Mouse (Mus musculus) heart, adult 9 months (tissue): ENCODE results near the gene Kpna6.
"Not testable (repeated sequence)": the region's sequence is repeated elsewhere in the genome, so short reads cannot be mapped to it uniquely, and the experiment has no call there.

Experiments
- DNase-seq, 2 experiments: peaks; one replicate each; pipeline ENCODE4 v3.0.0; 2022; ENCODE audit warnings: low spot score in 2 of 2

The Kpna6 gene

DNA sequence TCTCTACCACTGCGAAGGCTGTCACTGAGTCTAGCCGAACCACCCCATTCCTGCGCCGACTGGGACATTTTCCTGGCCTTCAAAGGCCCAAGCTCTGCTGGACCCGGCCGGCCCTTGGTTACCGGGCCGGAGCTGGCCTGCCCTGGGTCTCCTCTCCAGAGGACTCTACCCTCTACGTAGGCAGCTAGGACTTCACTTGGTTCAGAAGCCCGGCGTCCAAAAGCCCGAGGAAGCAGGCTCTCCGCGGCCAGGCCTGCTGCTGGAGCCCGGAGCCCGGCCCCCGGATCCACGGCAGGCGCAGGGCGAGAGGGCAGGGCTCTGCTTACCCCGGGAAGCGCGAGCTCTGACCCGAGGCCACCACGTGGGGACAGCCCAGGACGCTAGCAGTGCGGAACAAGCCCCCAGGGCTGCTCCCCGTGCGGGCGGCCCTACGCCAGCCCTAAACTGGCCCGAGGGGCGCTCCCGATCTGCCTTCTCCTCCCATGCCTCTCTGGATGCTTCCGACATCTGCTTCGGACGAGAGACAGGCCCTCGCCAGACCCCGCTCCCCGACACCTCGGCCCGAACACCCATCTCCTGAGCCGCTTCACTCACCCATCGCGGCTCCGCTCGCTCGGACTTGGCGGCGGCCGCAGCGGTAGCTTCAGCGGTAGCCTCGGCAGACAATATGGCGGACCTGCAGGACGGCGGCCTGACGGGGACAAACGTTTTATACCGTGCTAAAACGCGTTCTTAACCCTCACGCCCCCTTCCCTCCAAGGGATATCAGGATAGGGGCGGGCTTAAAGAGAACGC lies at the start of gene Kpna6:
Gene Kpna6, minus strand, starts transcription at position 685 of the 795 bp plus-strand sequence.
- peak; percentile 90 to 91 for DNase-seq

DNA sequence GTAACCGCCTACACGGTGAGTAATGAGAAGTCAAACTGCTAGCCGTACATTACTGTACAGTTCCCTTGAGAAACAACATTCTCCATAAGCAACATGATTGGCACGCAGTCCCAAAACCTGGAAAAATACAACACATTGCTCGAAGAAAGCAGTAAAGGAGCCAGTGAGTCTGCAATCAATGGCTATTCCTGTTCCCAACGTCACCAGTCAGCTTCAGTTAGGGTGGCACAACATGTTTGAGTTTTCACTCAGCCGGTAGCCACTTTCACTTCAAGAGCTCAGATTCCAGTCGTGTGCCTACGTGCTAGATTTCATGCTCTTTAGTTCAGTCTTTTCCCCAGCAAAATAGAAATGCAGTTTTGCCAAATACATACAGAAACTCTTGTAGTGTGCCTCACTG lies 43.7 kb upstream of the Kpna6 start:
- DNase-seq: no peak

DNA sequence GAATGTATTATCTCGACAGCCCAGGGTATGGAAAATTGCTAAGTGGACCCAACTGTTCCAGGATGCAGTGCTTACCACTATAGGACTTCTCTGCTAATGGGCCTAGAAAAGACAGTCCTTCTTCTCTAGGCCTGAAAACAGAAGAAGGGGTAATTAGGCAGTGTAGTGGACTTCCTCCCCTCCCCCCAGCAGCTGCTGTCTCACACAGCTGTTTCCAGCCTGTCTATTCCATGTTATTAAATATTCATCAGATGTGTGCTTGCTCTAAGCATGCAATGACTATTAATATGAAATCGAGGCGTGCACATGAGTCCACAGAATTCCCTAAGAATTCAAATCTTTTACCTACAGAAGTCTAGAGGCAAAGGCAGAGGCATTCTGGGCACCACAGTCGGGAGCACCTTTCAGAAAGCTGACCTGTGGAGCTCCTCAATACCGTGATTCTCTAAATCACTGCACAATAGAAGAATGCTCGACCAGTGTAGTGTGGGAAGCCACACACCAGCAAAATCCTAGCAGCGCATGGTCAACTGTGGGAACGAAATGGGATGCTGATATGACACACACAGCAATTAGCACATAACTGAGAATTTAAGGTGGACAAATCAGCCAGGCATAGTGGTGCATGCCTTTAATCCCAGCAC lies 37.0 kb upstream of the Kpna6 start:
- no peak for DNase-seq

DNA sequence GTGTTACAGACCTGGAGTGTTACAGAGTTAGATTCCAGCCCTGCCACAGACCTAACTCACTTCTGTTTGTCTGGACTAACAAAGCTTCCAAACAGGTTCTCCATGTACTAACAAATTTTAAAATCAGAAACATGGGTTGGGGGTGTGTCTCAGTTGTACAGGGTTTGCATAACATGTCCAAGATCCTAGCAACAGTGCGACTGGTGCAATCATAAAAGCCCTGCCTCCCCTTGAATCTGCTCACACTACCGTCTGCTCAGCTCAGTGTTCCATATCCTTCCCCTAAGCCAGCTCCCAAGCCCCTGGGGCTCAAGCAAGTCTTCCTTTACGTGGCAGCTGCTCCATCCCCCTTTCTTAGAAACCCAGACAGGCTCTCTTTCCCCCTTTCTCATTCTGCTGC lies 34.2 kb upstream of the Kpna6 start:
- DNase-seq: no peak

DNA sequence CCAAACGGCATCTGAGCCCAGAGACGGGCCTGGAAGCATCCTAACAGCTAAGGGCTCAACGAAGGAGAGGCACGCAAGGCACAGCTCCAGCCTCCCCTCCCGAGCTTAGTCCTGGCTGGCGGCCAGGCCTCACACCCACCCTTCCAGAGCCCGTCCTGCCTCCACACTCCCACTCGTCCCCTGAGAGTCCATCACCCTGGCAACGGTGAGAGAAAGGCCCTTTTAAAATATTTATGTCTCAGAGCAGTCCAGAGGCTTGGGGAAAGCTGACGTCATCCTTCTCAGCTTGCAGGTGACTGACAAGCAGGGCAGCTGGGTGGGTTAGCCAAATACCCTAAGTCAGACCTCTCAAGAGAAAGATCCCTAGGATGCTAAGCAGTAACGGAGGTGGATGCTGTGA lies 29.9 kb upstream of the Kpna6 start:
- DNase-seq: peak; percentile 58 to 63

DNA sequence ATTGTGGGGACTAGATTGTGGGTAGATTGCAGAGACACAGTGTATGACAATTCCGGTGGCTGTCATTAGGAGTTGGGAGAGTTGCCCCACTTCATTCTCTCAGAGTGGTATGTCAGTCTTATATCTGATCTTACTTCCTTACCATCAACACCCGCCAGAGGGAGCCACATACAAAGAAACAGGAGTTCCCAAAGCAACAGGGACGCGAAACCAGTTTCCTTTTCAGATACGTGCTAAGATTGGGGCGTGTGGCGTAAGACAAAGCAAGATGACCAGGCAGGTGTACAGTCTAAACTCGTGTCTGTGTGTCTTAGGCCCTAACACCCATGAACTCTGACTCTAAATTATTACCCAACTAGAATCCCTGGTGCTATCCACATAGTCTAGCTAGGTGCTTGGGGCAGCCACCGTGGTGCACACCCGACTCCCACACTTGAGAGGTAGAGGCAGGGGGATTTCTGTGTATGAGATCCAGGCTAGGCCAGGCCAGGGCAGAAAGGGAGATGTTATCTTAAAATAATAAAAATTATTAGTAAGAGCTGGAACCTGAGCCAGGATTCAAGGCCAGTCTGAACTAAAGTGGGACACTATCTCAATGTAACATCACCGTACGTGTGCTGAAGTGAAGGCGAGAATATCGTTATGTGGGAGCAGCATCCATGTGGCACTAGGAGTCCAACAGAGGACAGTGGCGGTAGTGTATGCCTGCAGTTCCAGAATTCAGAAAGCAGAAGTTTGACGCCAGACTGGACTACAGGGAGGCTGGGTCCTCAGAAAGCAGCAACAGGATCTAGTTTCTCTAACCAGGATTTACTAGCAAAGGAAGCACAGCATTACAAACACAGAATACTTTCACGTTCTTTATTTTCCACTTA lies 29.2 kb upstream of the Kpna6 start:
- peak; percentile 72 to 87 for DNase-seq

DNA sequence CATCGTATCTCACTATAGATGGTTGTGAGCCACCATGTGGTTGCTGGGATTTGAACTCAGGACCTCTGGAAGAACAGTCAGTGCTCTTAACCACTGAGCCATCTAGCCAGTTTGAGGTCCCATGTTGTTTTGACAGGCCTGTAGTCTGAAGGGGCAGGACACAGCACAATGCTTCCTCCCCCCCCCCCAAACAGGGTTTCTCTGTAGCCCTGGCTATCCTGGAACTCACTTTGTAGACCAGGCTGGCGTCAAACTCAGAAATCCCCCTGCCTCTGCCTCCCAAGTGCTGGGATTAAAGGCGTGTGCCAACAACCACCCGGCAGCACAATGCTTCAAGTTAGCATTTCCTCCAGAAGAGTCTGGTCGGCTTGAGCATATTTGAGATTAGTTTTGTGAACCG lies 28.1 kb upstream of the Kpna6 start:
- DNase-seq: not testable (repeated sequence)

DNA sequence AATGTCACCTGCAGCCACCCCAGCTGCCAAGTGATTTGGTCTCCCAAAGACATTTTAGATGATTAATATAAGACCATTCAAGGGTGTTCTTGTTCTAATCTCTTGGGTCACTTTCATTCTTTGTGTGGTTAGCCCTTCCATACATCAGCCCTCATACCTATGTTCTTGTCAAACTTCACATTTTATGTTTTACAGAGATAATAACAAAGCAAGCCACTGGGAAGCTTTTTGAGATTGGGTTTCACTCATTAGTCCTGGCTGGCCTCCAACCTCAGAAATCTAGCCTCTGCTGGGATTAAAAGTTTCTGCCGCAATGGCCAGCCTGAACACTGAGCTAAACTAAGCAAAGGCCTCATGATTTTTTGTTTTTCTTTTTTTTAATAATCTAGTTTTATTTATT lies 27.6 kb upstream of the Kpna6 start:
- DNase-seq: no peak

DNA sequence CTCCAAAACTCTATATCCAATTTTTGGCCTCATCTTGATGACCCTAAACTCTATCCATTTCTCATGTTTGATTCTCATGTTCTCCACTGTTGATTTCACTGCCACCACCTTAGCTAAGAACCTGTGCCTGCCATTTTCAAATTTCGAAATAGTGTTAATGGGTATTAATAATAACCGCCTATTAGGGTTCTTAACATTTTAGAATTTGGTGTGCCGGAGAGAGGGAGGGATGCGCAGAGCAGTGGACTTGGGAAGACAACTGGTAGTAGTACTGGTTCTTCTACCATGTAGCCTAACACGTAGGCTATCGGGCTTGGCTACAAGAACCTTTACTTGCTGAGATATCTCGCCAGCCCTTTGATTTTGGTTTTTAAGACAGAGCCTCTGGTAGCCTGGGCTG lies 24.6 kb upstream of the Kpna6 start:
- DNase-seq: no peak

DNA sequence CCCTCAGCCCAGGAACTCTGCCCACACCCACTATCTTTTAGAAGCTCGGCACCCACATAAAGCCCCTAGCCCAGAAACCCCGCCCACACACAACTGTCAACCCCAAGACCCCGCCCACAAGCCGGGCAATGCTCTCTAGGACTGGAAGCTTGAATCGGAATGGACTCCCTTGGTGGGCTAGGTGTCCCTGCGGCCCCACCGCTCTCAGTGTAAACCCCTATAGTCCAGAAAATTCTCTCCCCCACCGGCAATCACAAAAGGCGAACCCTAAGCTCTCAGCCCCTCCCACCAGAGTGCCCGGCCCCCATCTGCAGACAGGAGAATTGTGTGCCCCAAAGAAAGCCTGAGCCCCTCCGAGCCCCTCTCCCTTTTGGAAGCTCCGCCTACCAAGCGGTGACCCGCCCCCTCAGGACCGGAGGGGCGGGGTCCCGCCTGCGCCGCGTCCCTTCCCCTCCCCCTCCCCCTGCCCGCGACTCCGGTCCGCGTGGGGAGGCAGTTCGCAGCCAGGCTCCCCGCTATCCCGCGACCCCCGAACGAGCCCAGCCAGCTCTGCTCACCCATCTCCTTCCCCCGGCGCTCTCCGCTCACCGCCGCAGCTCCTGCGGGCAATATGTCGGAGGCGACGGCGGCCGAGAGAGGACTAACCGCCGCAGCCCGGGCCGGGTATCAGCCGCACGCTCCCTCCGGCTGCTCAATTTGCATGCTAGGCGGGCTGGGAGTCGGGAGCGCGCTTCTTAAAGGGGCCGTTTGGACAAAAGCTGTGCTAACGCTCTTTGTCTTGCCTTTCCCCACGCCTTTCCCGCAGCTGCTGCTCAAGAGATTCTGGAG lies 23.8 kb upstream of the Kpna6 start, which contains the start of gene Tmem39b:
Gene Tmem39b, minus strand, starts transcription at position 681 of the 828 bp plus-strand sequence.
- peak; percentile 92 to 93 for DNase-seq

DNA sequence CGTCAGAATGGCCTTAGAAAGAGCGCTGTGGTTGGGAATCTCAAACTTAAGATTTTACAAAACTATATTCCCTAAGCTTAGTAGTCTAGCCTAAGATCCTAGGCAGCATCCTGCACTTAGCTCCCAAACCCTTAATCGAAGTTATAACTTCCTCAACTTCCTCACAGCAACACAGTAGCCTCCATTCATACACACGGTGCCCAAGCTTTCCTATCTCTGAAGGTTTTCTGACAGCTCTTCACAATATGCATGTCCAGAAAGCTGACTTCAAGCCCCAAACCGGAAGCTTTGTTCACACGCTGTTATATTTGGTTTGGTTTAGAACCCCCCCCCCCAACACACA lies 23.2 kb upstream of the Kpna6 start:
- no peak for DNase-seq

DNA sequence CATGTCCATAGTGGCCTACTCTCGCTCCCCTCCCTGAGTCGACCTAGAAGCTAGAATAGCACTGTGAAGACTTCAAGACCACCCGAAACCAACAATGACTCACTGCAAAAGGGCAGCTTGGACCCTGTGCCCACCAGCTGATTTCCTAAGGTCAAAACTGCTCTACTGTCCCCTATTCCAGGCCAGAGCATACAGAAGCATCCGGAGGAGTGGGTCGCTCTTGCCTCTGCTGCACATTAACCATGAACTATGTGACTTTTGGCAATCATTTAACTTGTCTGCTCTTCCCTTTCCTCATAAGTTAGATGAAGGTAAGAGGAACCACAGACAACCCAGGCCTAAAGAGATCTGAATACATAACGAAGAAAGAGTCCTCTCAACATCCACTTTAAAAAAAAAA lies 12.0 kb upstream of the Kpna6 start:
- DNase-seq: no peak

DNA sequence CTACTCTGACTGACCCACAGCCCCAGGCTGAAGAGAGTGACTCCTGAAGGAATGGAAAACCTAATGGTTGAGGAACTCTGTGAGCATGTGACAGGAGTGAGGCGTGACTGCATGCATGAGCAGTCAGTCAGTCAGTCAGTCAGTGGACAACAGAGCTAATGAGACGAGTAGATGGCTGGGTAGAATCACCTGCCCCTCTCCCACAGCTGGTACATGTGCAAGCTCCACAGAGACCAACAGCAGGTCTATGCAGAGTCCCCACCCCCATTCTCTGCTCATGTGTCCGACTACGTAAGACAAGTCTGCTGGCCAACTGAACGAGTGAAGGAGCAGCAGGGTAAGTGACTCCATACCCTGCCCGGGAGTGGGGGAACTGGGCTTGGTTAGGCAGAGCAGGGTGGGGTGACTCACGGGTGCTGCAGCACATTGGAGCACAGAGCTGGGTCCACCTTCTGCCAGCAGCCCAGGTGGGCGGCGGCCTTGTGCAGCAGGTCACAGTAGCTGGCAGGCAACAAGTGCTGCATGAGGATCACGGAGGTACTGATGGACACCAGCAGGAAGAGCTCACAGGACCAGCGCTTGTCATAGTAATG lies 11.4 kb upstream of the Kpna6 start:
- no peak for DNase-seq

DNA sequence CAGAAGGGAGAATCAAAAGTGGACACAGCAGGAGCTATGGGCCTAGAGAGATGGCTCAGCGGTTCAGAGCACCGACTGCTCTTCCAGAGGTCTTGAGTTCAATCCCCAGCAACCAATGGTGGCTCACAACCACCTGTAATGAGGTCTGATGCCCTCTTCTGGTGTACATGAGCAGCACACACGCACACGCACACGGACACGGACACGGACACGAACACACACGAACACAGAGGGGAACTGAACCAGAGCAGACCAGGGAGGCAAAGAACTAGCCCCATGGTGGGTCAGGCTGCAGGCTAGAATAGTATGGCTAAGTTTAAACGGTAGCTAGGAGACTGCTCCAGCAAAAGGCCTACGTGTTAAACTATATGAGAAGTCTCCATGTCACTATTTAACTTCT lies 9.3 kb upstream of the Kpna6 start:
- no peak for DNase-seq

DNA sequence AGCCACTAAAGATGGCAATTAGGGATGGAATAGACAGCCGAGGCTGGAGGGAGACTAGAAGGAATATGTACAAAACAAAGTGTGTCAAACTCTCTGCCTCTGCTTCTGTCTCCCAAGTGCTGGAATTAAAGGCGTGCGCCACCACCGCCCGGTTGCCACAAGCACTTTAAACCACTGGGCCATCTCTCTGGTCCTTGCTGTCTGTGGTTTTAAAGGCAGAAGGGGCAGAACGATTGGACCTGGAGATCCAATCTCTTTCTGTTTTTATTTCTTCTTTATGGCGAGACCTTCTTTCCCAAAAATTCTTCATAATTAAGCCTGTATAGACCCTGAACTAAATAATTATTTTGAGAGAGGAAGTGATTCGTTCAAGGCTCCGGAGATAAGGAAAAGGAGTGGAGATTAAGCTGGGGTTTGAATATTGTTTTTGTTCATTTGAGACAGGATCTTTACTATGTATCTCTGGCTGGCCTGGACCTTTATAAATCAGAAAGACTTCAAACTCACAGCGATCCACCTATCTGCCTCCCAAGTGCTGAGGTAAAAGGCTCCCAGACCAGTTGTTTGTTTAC lies 397 bp upstream of the Kpna6 start:
- no peak for DNase-seq

DNA sequence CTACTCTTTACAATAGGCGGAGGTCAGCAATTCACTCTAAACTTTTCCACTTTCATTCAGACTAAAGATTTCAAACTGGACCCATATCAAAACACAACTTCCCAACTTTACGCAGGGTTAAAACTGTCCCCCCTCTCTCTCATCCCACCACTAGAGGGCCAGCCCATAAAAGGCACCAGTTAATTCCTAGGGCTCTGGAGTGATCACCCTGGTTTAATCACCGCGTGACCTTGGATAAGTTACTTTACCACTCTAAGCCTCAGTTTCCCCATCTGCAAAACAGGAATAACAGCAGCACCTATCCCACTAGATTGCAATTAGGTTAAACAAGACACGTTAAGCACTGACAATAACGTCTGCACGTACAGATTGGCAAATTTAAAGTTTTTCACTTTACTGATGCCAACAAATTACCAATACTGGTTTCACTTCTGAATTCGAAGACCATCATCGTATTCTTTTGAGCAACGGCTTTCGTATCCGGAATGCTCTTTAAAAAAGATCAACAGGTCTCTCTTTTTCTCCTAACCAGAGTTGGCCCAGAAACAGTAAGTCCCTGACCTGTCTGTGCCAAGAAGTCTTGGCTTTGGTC lies 980 bp downstream of the Kpna6 start:
- DNase-seq: peak; percentile 56 to 60

DNA sequence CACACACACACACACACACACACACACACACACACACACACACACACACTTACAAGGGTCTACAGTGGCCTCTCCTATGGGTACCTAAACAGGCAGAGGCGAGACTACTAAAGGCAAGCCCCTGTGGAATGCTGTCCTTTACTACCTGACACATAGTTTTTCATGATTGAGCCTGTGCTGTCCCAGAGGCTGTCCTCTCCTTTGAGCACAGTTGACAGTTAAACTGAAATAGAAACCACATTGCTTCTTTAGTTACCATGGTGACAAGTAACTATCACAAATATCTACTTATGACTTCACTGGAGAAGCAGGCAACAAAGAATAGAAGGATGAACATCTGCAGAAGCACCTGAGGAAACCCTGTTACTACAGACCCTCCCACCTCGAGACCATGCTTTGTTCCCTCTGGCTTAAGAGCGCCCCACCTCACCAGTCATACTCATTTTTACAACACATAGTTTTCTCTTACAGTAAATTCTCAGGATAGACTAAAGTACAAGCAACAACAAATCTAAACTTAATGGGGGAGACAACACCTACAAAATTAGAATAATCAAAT lies 10.2 kb downstream of the Kpna6 start:
- no peak for DNase-seq

DNA sequence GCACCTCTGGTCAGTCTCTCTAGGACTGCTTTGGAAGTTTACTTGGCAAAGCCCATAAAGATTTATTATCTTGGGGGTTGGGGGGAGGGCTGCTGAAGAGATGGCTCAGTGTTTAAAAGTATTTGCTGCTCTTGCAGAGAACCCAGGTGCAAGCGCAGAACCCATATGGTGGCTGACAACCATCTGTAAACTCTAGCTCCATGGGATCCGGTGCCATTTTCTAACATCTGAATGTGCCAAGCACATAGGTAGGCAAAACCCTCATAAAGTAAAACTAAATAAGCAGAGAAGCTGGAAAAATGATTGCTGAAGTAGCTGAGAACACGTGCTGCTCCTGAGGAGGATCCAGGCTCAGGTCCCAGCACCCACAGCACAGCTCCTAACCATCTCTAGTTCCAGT lies 11.0 kb downstream of the Kpna6 start:
- no peak for DNase-seq

DNA sequence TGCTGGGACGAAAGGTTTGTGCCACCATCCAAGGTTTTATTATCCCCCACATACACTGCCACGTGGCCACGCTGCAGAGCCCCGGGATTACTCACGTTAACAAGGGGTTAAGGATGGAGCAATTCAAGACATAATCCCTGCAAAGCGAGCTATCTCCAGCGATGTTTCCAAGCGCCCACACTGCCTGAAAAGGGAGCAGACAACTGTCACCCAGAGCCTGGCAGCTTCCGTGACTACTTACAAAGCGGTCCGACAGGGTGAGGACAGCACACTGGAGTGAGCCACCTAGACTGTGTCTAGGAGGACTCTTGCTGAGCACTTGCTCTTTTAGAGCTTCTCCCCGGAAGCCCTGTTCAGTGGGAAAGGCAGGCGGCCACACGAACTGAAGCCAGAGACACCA lies 17.8 kb downstream of the Kpna6 start:
- DNase-seq: no peak

DNA sequence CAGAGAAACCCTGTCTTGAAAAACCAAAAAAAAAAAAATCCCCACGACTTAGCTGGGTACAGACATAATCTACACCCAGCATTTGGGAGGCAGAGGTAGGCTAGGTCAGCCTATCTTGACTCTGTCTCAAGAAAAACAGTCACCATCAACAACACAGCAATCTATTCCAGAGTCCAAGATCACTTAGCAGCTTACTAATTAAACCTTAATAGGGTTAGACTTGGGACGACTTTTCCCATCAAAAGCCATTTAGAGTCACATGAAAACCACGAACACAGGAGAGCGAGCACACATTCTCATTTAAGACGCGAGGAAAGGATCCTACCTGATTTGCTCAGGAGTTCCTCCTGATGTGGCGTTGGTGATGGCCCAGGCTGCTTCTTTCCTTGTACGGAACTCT lies 22.2 kb downstream of the Kpna6 start:
- DNase-seq: no peak
